In the genomic region with DNA sequence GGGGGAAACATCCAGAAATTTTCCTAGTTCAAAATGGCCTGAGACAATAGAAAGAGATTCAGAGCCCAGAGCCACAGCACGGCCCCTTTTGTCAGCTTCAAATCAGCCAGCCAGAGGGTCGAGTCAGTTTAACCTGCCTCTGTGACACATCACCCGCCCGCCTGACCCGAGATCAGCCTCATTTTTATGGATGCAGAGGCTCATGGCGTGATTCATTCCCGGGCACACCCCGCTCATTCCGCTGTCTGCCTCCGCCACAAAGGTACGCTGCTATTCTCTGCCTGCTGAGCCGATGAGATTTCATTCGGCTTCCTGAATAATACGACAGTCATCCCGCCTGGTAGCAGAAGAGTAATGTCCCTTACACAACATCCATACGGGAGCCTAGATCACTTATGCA, we compare ENCODE assay signal across 8 mouse cellular contexts.
A peak's percentile ranks its signal among the peaks of the same experiment; 100 is the strongest.
DNase-seq lines count a peak whose midpoint lies in the region; ATAC-seq and TF ChIP-seq lines count a peak whose summit lies in the region.

No protein-coding gene starts in this region.

- TF ChIP-seq POLR2A in cortical plate, adult 2 months (IDR thresholded peaks at IDR 0.05; ENCODE audit: extremely low read depth, insufficient read depth, low read length) = 0 out of 2 replicates have a peak, but pooled peaks have one; percentile 36

- no peak for TF ChIP-seq CTCF in cortical plate, adult 2 months (IDR thresholded peaks at IDR 0.05; ENCODE audit: extremely low read depth, insufficient read depth, low read length)

- 0 out of 2 replicates have a peak overlapping the region, but pooled peaks have one; percentile 18 for H3K27ac ChIP-seq in cortical plate, adult 2 months (ENCODE audit: insufficient read depth, low read length)
- peak overlapping the region; percentile 93 for H3K27ac ChIP-seq in hindbrain, embryonic 11.5 days (ENCODE audit: low read depth, low read length)

- no peaks in the 10 kb centered on the region for H3K27me3 ChIP-seq in hindbrain, embryonic 11.5 days (ENCODE audit: control insufficient read depth, insufficient read depth, low read length)

- H3K36me3 ChIP-seq in hindbrain, embryonic 11.5 days (ENCODE audit: control insufficient read depth, insufficient read depth, low read length) = no peaks in the 10 kb centered on the region

- peak; percentile 21 for DNase-seq in layer of hippocampus, adult 11-12 months (ENCODE audit: low spot score)
- no peak for DNase-seq in layer of hippocampus, postnatal 25 days (ENCODE audit: extremely low spot score in 1 of 2, low spot score in 1 of 2)
- DNase-seq in hindbrain, embryonic 11.5 days (ENCODE audit: low spot score) = peak; percentile 77
- DNase-seq in mesoderm, embryonic 11.5 days (ENCODE audit: low read depth, low spot score) = peak; percentile 78
- no peak for DNase-seq in gastrocnemius, postnatal 4 days (ENCODE audit: low spot score in 2 of 2)
- DNase-seq in lung, postnatal 25 days (ENCODE audit: low spot score) = no peak

- ATAC-seq in hindbrain, embryonic 11.5 days (ENCODE audit: low FRiP score) = peak; percentile 74
- no peak for ATAC-seq in granulocyte monocyte progenitor cell, adult 5-6 weeks (replicated peaks; ENCODE audit: poor library complexity, severe bottlenecking)

- H3K4me1 ChIP-seq in cortical plate, adult 2 months (ENCODE audit: control insufficient read depth, insufficient read depth, low read length) = peaks cover 2% of the 10 kb centered on the region; the same call in 1 of the 2 replicates
- no peaks in the 10 kb centered on the region for H3K4me1 ChIP-seq in hindbrain, embryonic 11.5 days (replicated peaks; ENCODE audit: control insufficient read depth, insufficient read depth, low read length)

- no peak overlapping the region; the same call in 1 of the 2 replicates for H3K4me3 ChIP-seq in cortical plate, adult 2 months (ENCODE audit: insufficient read depth, low read length)
- H3K4me3 ChIP-seq in hindbrain, embryonic 11.5 days (ENCODE audit: low read depth, low read length) = 0 out of 2 replicates have a peak overlapping the region, but pooled peaks have one; percentile 3

- 7% methylated on average over 16 of the region's 16 CpGs for WGBS in hindbrain, embryonic 11.5 days

- H3K9me3 ChIP-seq in hindbrain, embryonic 11.5 days (ENCODE audit: control insufficient read depth, low read length) = no peaks in the 10 kb centered on the region

- H3K9ac ChIP-seq in hindbrain, embryonic 11.5 days (ENCODE audit: low read depth, low read length) = peak overlapping the region; percentile 57

- H3K4me2 ChIP-seq in hindbrain, embryonic 11.5 days (replicated peaks; ENCODE audit: low read depth, low read length) = peak overlapping the region; percentile 35

Comparison
In these comparisons a context has a peak if more than half of its experiments do, and no peak if none do; other contexts are left out.
1. DNase-seq: peak in layer of hippocampus, adult 11-12 months (single experiment), hindbrain, embryonic 11.5 days (single experiment) and mesoderm, embryonic 11.5 days (single experiment); none in layer of hippocampus, postnatal 25 days (0 of 2), gastrocnemius, postnatal 4 days (0 of 2) and lung, postnatal 25 days (single experiment).